In the genomic region with DNA sequence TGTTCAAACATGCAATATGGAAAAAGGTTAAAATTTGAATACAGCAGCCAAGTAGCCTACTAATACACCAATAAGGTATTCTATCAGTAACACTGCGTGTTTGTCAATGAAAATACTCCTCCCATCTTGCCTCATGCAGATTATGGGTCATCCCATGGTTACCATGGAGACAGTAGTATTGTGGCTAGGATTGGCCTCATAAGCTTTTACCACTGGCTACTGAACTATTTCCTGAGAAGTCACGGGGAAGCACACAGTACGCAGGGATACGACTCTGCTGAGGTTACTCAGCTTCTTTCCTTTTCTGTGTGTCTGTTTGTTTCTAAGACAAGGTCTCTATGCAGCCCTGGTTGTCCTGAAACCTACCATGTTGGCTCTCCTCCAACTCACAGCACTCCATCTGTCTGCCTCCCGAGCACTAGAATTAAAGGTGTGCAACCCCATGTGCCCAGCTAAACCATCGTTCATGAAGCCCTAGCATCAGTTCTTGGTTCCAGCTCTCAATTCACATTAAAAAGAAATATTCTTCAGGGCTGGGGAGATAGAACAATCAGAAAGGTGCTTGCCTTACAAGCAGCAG, we compare ENCODE assay signal across 15 mouse cellular contexts. TPM values are rescaled to one million over a fixed set of nuclear protein-coding genes. Genes with fewer than 3 reads are reported as not detected.
DNase-seq lines count a peak whose midpoint lies in the region; ATAC-seq and TF ChIP-seq lines count a peak whose summit lies in the region.
"Had no signal": no experiment of that assay in that cellular context is flagged by ENCODE, and none has a peak within 500 bp of the region (broad histone marks: within the 10 kb centered on the region; RNA-seq: fewer than 3 reads in every experiment).

No protein-coding gene starts in this region.

- H3K4me1 ChIP-seq in neural tube, embryonic 14.5 days (ENCODE audit: control insufficient read depth, insufficient read depth, low read length), result 0 out of 2 replicates have a peak, but pooled peaks cover 3% of the 10 kb centered on the region
- H3K4me1 ChIP-seq in neural tube, embryonic 15.5 days, result peaks cover 7% of the 10 kb centered on the region
- H3K4me1 ChIP-seq in cerebellum, adult 2 months (ENCODE audit: control insufficient read depth, insufficient read depth, low read length), result peaks cover 11% of the 10 kb centered on the region
- H3K4me1 ChIP-seq in hindbrain, embryonic 14.5 days (replicated peaks; ENCODE audit: control insufficient read depth, insufficient read depth, low read length), result no peaks in the 10 kb centered on the region
- H3K4me1 ChIP-seq: heart, embryonic 12.5 days; kidney, embryonic 15.5 days had no signal

- ATAC-seq in frontal cortex, adult (ENCODE audit: low TSS enrichment), result 0 out of 2 replicates have a peak, but pooled peaks have one; percentile 27
- no peak for ATAC-seq in neural tube, embryonic 14.5 days (ENCODE audit: low read depth)
- no peak for ATAC-seq in neural tube, embryonic 15.5 days (ENCODE audit: low FRiP score)
- no peak for ATAC-seq in hindbrain, embryonic 14.5 days (ENCODE audit: low FRiP score)

- WGBS in neural tube, embryonic 14.5 days, result 41% methylated on average over 6 of the region's 6 CpGs
- 40% methylated on average over 6 of the region's 6 CpGs for WGBS in neural tube, embryonic 15.5 days
- 18% methylated on average over 6 of the region's 6 CpGs for WGBS in cerebellum, adult 2 months
- WGBS in hindbrain, embryonic 14.5 days, result 54% methylated on average over 6 of the region's 6 CpGs

- peak overlapping the region; percentile 34; the same call in 1 of the 2 replicates for H3K27ac ChIP-seq in neural tube, embryonic 14.5 days (ENCODE audit: low read depth, low read length)
- H3K27ac ChIP-seq in neural tube, embryonic 15.5 days (replicated peaks), result no peak overlapping the region
- no peak overlapping the region for H3K27ac ChIP-seq in cerebellum, adult 2 months (ENCODE audit: insufficient read depth, low read length)
- no peak overlapping the region for H3K27ac ChIP-seq in hindbrain, embryonic 14.5 days
- H3K27ac ChIP-seq: forebrain, embryonic 10.5 days; gastrocnemius, adult 2 months; hindbrain, embryonic 12.5 days; kidney, embryonic 15.5 days; macrophage had no signal

- no peak overlapping the region for H3K4me2 ChIP-seq in neural tube, embryonic 14.5 days (ENCODE audit: low read depth, low read length)
- no peak overlapping the region for H3K4me2 ChIP-seq in neural tube, embryonic 15.5 days
- no peak overlapping the region for H3K4me2 ChIP-seq in hindbrain, embryonic 14.5 days (replicated peaks)
- H3K4me2 ChIP-seq: heart, embryonic 12.5 days; hindbrain, embryonic 12.5 days; kidney, embryonic 15.5 days had no signal

- TF ChIP-seq POLR2A in cerebellum, adult 2 months (IDR thresholded peaks at IDR 0.05; ENCODE audit: borderline replicate concordance, insufficient read depth, low read length), result no peak

- H3K9me3 ChIP-seq in neural tube, embryonic 14.5 days (ENCODE audit: control insufficient read depth, low read length), result no peaks in the 10 kb centered on the region
- H3K9me3 ChIP-seq in neural tube, embryonic 15.5 days (replicated peaks), result no peaks in the 10 kb centered on the region
- H3K9me3 ChIP-seq in hindbrain, embryonic 14.5 days (ENCODE audit: control insufficient read depth, low read length), result no peaks in the 10 kb centered on the region
- H3K9me3 ChIP-seq: forebrain, embryonic 10.5 days; heart, embryonic 12.5 days; hindbrain, embryonic 12.5 days; kidney, embryonic 15.5 days had no signal

- H3K4me3 ChIP-seq in neural tube, embryonic 14.5 days (ENCODE audit: low read depth, low read length), result no peak overlapping the region
- no peak overlapping the region for H3K4me3 ChIP-seq in neural tube, embryonic 15.5 days (replicated peaks)
- no peak overlapping the region for H3K4me3 ChIP-seq in cerebellum, adult 2 months (replicated peaks; ENCODE audit: insufficient read depth, low read depth, low read length)
- H3K4me3 ChIP-seq in hindbrain, embryonic 14.5 days (replicated peaks; ENCODE audit: low read length), result no peak overlapping the region
- H3K4me3 ChIP-seq: forebrain, embryonic 10.5 days; gastrocnemius, adult 2 months; heart, embryonic 12.5 days; hindbrain, embryonic 12.5 days; kidney, embryonic 15.5 days; myocyte had no signal

- H3K9ac ChIP-seq in neural tube, embryonic 14.5 days (replicated peaks; ENCODE audit: low read depth, low read length), result no peak overlapping the region
- H3K9ac ChIP-seq in neural tube, embryonic 15.5 days (replicated peaks), result no peak overlapping the region
- H3K9ac ChIP-seq in hindbrain, embryonic 14.5 days, result no peak overlapping the region
- H3K9ac ChIP-seq: heart, embryonic 12.5 days; hindbrain, embryonic 12.5 days; kidney, embryonic 15.5 days had no signal

- DNase-seq in frontal cortex, postnatal 25 days (ENCODE audit: low spot score in 2 of 2), result no peak
- peak; percentile 78 to 87 for DNase-seq in cerebellum, adult 2 months
- peak; percentile 19 for DNase-seq in induced T-regulatory cell, adult 2 months (ENCODE audit: low read depth)
- DNase-seq in embryo, embryonic 11 days, result no peak
- no peak for DNase-seq in hindbrain, embryonic 14.5 days (ENCODE audit: low spot score)
- DNase-seq: gastrocnemius, adult 2 months had no signal

- H3K36me3 ChIP-seq in neural tube, embryonic 14.5 days (ENCODE audit: control insufficient read depth, insufficient read depth, low read length), result no peaks in the 10 kb centered on the region
- H3K36me3 ChIP-seq in neural tube, embryonic 15.5 days, result no peaks in the 10 kb centered on the region
- H3K36me3 ChIP-seq in hindbrain, embryonic 14.5 days (replicated peaks; ENCODE audit: control insufficient read depth, insufficient read depth), result no peaks in the 10 kb centered on the region
- H3K36me3 ChIP-seq: forebrain, embryonic 10.5 days; heart, embryonic 12.5 days; hindbrain, embryonic 12.5 days; kidney, embryonic 15.5 days had no signal

- H3K27me3 ChIP-seq in neural tube, embryonic 14.5 days (ENCODE audit: control insufficient read depth, insufficient read depth, low read length), result no peaks in the 10 kb centered on the region
- no peaks in the 10 kb centered on the region for H3K27me3 ChIP-seq in neural tube, embryonic 15.5 days (replicated peaks)
- no peaks in the 10 kb centered on the region for H3K27me3 ChIP-seq in cerebellum, adult 2 months (ENCODE audit: control insufficient read depth, insufficient read depth, low read length)
- no peaks in the 10 kb centered on the region for H3K27me3 ChIP-seq in hindbrain, embryonic 14.5 days (ENCODE audit: control insufficient read depth, insufficient read depth, low read length)
- H3K27me3 ChIP-seq: heart, embryonic 12.5 days; hindbrain, embryonic 12.5 days; kidney, embryonic 15.5 days had no signal

- no peak for TF ChIP-seq CTCF in cerebellum, adult 2 months (IDR thresholded peaks at IDR 0.05; ENCODE audit: borderline replicate concordance, insufficient read depth, low read depth, low read length)

RNA-seq across cellular contexts. Expression of a gene that starts 36.1 kb away (rescaled TPM):
- 34.7 and 42.5 TPM in 2 replicates for polyA plus RNA-seq in neural tube, embryonic 14.5 days (2014; fragmentation: Nextera tagmentation; extraction: Ambion mirVana)
- polyA plus RNA-seq in neural tube, embryonic 15.5 days (2015; fragmentation: Nextera tagmentation; extraction: Ambion mirVana), result 35.0 and 44.0 TPM in 2 replicates
- polyA plus RNA-seq in cerebellum, adult 2 months (2012; rRNA removed), result 121 and 127 TPM in 2 replicates
- 36.2 and 37.8 TPM in 2 replicates for polyA plus RNA-seq in hindbrain, embryonic 14.5 days (2014; fragmentation: Nextera tagmentation; extraction: Ambion mirVana)

Comparison
In these comparisons a context has a peak if more than half of its experiments do, and no peak if none do; other contexts are left out.
1. DNase-seq: peak in cerebellum, adult 2 months (2 of 2) and induced T-regulatory cell, adult 2 months (single experiment); none in frontal cortex, postnatal 25 days (0 of 2), embryo, embryonic 11 days (single experiment) and hindbrain, embryonic 14.5 days (single experiment).